Mouse (Mus musculus) heart, postnatal 14 days (tissue): ENCODE results near the gene Zmynd12. TPM values are rescaled to one million over a fixed set of nuclear protein-coding genes. Genes with fewer than 3 reads are reported as not detected.
A peak's percentile ranks its signal among the peaks of the same experiment; 100 is the strongest.

Source experiments
- DNase-seq, 2 experiments: peaks; one replicate each; pipeline ENCODE4 v3.0.0; 2021 to 2022
- intact Hi-C: fragments of 180-260 bp; cut with DNase I; formaldehyde crosslinking; loops from one replicate; pipeline ENCODE4 v1.15.1; 2025
- long read RNA-seq, 2 experiments: library from polyadenylated mRNA; stranded (forward); transcript quantifications; one replicate each; pipeline ENCODE4 v2.0.0; 2021
- total RNA-seq, 2 experiments: library from RNA; stranded (reverse); gene quantifications; 2 replicates each; pipeline ENCODE4 v1.2.3; 2021

The Zmynd12 gene
- not detected for total RNA-seq
- long read RNA-seq, experiment 1, result 0 reads
- long read RNA-seq, experiment 2, result 0 reads

GRCm38 (mm10) chr4:119422294-119422964 is at the start of gene Zmynd12, which contains the start of gene Ppcs:
TSS of gene Zmynd12 (plus strand) at chr4:119422814.
TSS of gene Ppcs (minus strand) at chr4:119422420.
- intact Hi-C loops, result loop anchor here (5.0 kb wide), 2 partner anchors 115 to 175 kb away; partner anchors contain the start of genes Foxj3 and Frg2f1
- peak; percentile 91 for DNase-seq

- intact Hi-C loops, result no loop called here
- no peak for DNase-seq
Measured at GRCm38 (mm10) chr4:119381471-119382190, 41.0 kb upstream of the Zmynd12 start.

- DNase-seq, result no peak
- intact Hi-C loops, result no loop called here
Measured at GRCm38 (mm10) chr4:119389184-119389583, 33.4 kb upstream of the Zmynd12 start.

GRCm38 (mm10) chr4:119390369-119390768 is 32.2 kb upstream of the Zmynd12 start:
- intact Hi-C loops, result no loop called here
- DNase-seq, result peak in 1 of 2 experiments; percentile 8

GRCm38 (mm10) chr4:119398751-119399150 is 23.9 kb upstream of the Zmynd12 start:
- DNase-seq, result no peak
- intact Hi-C loops, result no loop called here

GRCm38 (mm10) chr4:119400896-119401295 is 21.7 kb upstream of the Zmynd12 start:
- DNase-seq, result no peak
- intact Hi-C loops, result no loop called here

- no peak for DNase-seq
- intact Hi-C loops, result no loop called here
Measured at GRCm38 (mm10) chr4:119403431-119403830, 19.2 kb upstream of the Zmynd12 start.

- intact Hi-C loops, result no loop called here
- DNase-seq, result no peak
Measured at GRCm38 (mm10) chr4:119411877-119412650, 10.6 kb upstream of the Zmynd12 start.

- intact Hi-C loops, result no loop called here
- DNase-seq, result peak; percentile 10 to 30
Measured at GRCm38 (mm10) chr4:119412791-119413190, 9.8 kb upstream of the Zmynd12 start.

GRCm38 (mm10) chr4:119415072-119415753 is 7.4 kb upstream of the Zmynd12 start, which contains the start of gene Ccdc30:
TSS of gene Ccdc30 (minus strand) at chr4:119415521.
- intact Hi-C loops, result no loop called here
- peak; percentile 88 to 92 for DNase-seq

GRCm38 (mm10) chr4:119417270-119417669 is 5.3 kb upstream of the Zmynd12 start:
- DNase-seq, result no peak
- intact Hi-C loops, result no loop called here

- DNase-seq, result no peak
- intact Hi-C loops, result no loop called here
Measured at GRCm38 (mm10) chr4:119417894-119418293, 4.7 kb upstream of the Zmynd12 start.

GRCm38 (mm10) chr4:119421191-119421590 is 1.4 kb upstream of the Zmynd12 start:
- DNase-seq, result no peak
- intact Hi-C loops, result loop anchor here (5.0 kb wide), 2 partner anchors 116 to 174 kb away; partner anchors contain the start of genes Foxj3 and Frg2f1

- DNase-seq, result peak in 1 of 2 experiments; percentile 50
- intact Hi-C loops, result loop anchor here (5.0 kb wide), 2 partner anchors 115 to 175 kb away; partner anchors contain the start of genes Foxj3 and Frg2f1
Measured at GRCm38 (mm10) chr4:119421921-119422293, 707 bp upstream of the Zmynd12 start.

- intact Hi-C loops, result loop anchor here (5.0 kb wide), 1 partner anchor 202 kb away; no protein-coding TSS in a partner anchor
- DNase-seq, result no peak
Measured at GRCm38 (mm10) chr4:119425077-119425476, 2.5 kb downstream of the Zmynd12 start.

- intact Hi-C loops, result loop anchor here (5.0 kb wide), 1 partner anchor 202 kb away; no protein-coding TSS in a partner anchor
- DNase-seq, result no peak
Measured at GRCm38 (mm10) chr4:119425601-119426000, 3.0 kb downstream of the Zmynd12 start.

- peak; percentile 7 to 42 for DNase-seq
- intact Hi-C loops, result loop anchor here (5.0 kb wide), 1 partner anchor 200 kb away; no protein-coding TSS in a partner anchor
Measured at GRCm38 (mm10) chr4:119427680-119428079, 5.1 kb downstream of the Zmynd12 start.

GRCm38 (mm10) chr4:119430678-119431077 is 8.1 kb downstream of the Zmynd12 start:
- intact Hi-C loops, result loop anchor here (5.0 kb wide), 2 partner anchors 102 to 237 kb away; no protein-coding TSS in a partner anchor
- peak; percentile 43 to 66 for DNase-seq

GRCm38 (mm10) chr4:119437936-119438335 is 15.3 kb downstream of the Zmynd12 start:
- intact Hi-C loops, result no loop called here
- no peak for DNase-seq

GRCm38 (mm10) chr4:119441836-119442235 is 19.2 kb downstream of the Zmynd12 start:
- intact Hi-C loops, result no loop called here

More at GRCm38 (mm10) chr4:119441836-119442235, 19.2 kb downstream of the Zmynd12 start:
- no peak for DNase-seq
